Mouse (Mus musculus) thymus, adult 18-20 months (tissue): ENCODE results near the gene Erbb2.

Experiments
- DNase-seq, 2 experiments: peaks; one replicate each; pipeline ENCODE4 v3.0.0; 2022; ENCODE audit warnings: mixed read lengths in 2 of 2

Gene Erbb2

GRCm38 (mm10) chr11:98385638-98386585 lies 26.4 kb upstream of the Erbb2 start, which contains the start of gene Pnmt:
Gene Pnmt (plus strand): TSS chr11:98386450.
- no peak for DNase-seq

- DNase-seq: no peak
These were observed 25.7 kb upstream of the Erbb2 start for GRCm38 (mm10) chr11:98386596-98386995.

GRCm38 (mm10) chr11:98387056-98387577 lies 25.2 kb upstream of the Erbb2 start:
- no peak for DNase-seq

- no peak for DNase-seq
These were observed 24.0 kb upstream of the Erbb2 start for GRCm38 (mm10) chr11:98388282-98388681.

GRCm38 (mm10) chr11:98389221-98389780 lies 23.0 kb upstream of the Erbb2 start:
- DNase-seq: peak in 1 of 2 experiments; percentile 46

GRCm38 (mm10) chr11:98390141-98390540 lies 22.1 kb upstream of the Erbb2 start:
- no peak for DNase-seq

GRCm38 (mm10) chr11:98392034-98392433 lies 20.2 kb upstream of the Erbb2 start:
- no peak for DNase-seq

GRCm38 (mm10) chr11:98392645-98393044 lies 19.6 kb upstream of the Erbb2 start:
- no peak for DNase-seq

- peak; percentile 72 to 80 for DNase-seq
These were observed 19.0 kb upstream of the Erbb2 start for GRCm38 (mm10) chr11:98393317-98393716.

- no peak for DNase-seq
These were observed 18.0 kb upstream of the Erbb2 start for GRCm38 (mm10) chr11:98394301-98394700.

- no peak for DNase-seq
These were observed 17.2 kb upstream of the Erbb2 start for GRCm38 (mm10) chr11:98395041-98395440.

- DNase-seq: no peak
These were observed 14.3 kb upstream of the Erbb2 start for GRCm38 (mm10) chr11:98397946-98398345.

- DNase-seq: peak; percentile 77 to 80
These were observed 12.0 kb upstream of the Erbb2 start, which contains the start of gene Pgap3 for GRCm38 (mm10) chr11:98400161-98400726. Gene Pgap3 (minus strand): TSS chr11:98400490.

GRCm38 (mm10) chr11:98400816-98401215 lies 11.5 kb upstream of the Erbb2 start:
- DNase-seq: no peak

- no peak for DNase-seq
These were observed 5.6 kb upstream of the Erbb2 start for GRCm38 (mm10) chr11:98406621-98407020.

- DNase-seq: no peak
These were observed 3.4 kb upstream of the Erbb2 start for GRCm38 (mm10) chr11:98408872-98409271.

- DNase-seq: no peak
These were observed 2.9 kb upstream of the Erbb2 start for GRCm38 (mm10) chr11:98409341-98409822.

- DNase-seq: no peak
These were observed 579 bp downstream of the Erbb2 start for GRCm38 (mm10) chr11:98412797-98413301.

- DNase-seq: no peak
These were observed 1.5 kb downstream of the Erbb2 start for GRCm38 (mm10) chr11:98413731-98414130.

GRCm38 (mm10) chr11:98414162-98414561 lies 1.9 kb downstream of the Erbb2 start:
- no peak for DNase-seq

GRCm38 (mm10) chr11:98417074-98417473 lies 4.8 kb downstream of the Erbb2 start:
- DNase-seq: no peak

- no peak for DNase-seq
These were observed 6.0 kb downstream of the Erbb2 start for GRCm38 (mm10) chr11:98418273-98418672.
